Mouse (Mus musculus): Measurements from ENCODE around the gene Amfr. TPM values are rescaled to one million over a fixed set of nuclear protein-coding genes. Genes with fewer than 3 reads are reported as not detected.
A peak's percentile ranks its signal among the peaks of the same experiment; 100 is the strongest.

Amfr gene
- total RNA-seq, 2 experiments from 2014 or later = 37.5 to 83.7 TPM

GRCm38 (mm10) chr8:93940542-93941423 is 71.9 kb downstream of the Amfr start:
- no peak for ATAC-seq (ENCODE audit: poor library complexity, severe bottlenecking)

GRCm38 (mm10) chr8:93938193-93938592 is 74.4 kb downstream of the Amfr start:
- no peak for ATAC-seq (ENCODE audit: poor library complexity, severe bottlenecking)

GRCm38 (mm10) chr8:93933288-93933687 is 79.4 kb downstream of the Amfr start:
- ATAC-seq (ENCODE audit: poor library complexity, severe bottlenecking) = no peak

GRCm38 (mm10) chr8:93932873-93933272 is 79.8 kb downstream of the Amfr start:
- peak; percentile 98 for ATAC-seq (ENCODE audit: poor library complexity, severe bottlenecking)

GRCm38 (mm10) chr8:93931336-93931735 is 81.3 kb downstream of the Amfr start:
- ATAC-seq (ENCODE audit: poor library complexity, severe bottlenecking) = no peak

GRCm38 (mm10) chr8:93929233-93929632 is 83.4 kb downstream of the Amfr start:
- no peak for ATAC-seq (ENCODE audit: poor library complexity, severe bottlenecking)

GRCm38 (mm10) chr8:93925513-93925912 is 87.1 kb downstream of the Amfr start:
- ATAC-seq (ENCODE audit: poor library complexity, severe bottlenecking) = no peak

- ATAC-seq (ENCODE audit: poor library complexity, severe bottlenecking) = no peak
These were observed 88.7 kb downstream of the Amfr start for GRCm38 (mm10) chr8:93923897-93924334.

Other genes starting within 250 kb of the Amfr start
- 0.41 TPM in 1 of 2 replicates, not detected in the other for gene Gnao1, start 202.9 kb downstream of the Amfr start, total RNA-seq (2015)
- not detected in 2 replicates for gene Gnao1, start 202.9 kb downstream of the Amfr start, total RNA-seq (2017)
- gene Nudt21, start 24.2 kb upstream of the Amfr start, total RNA-seq (2015) = 83.1 and 84.4 TPM in 2 replicates
- gene Nudt21, start 24.2 kb upstream of the Amfr start, total RNA-seq (2017) = 53.4 and 57.2 TPM in 2 replicates
- gene Ogfod1, start 24.4 kb upstream of the Amfr start, total RNA-seq (2015) = 10.2 and 12.3 TPM in 2 replicates
- 9.0 and 9.1 TPM in 2 replicates for gene Ogfod1, start 24.4 kb upstream of the Amfr start, total RNA-seq (2017)
- 7.3 and 8.7 TPM in 2 replicates for gene Bbs2, start 86.1 kb upstream of the Amfr start, total RNA-seq (2015)
- 4.2 and 5.0 TPM in 2 replicates for gene Bbs2, start 86.1 kb upstream of the Amfr start, total RNA-seq (2017)
- gene Mt4, start 124.4 kb upstream of the Amfr start, total RNA-seq (2015) = not detected in 2 replicates
- gene Mt4, start 124.4 kb upstream of the Amfr start, total RNA-seq (2017) = not detected in 2 replicates
- gene Mt3, start 139.8 kb upstream of the Amfr start, total RNA-seq (2015) = not detected in 2 replicates
- gene Mt3, start 139.8 kb upstream of the Amfr start, total RNA-seq (2017) = not detected in 2 replicates
- 0.76 and 2.8 TPM in 2 replicates for gene Mt2, start 159.8 kb upstream of the Amfr start, total RNA-seq (2015)
- 2.0 and 4.2 TPM in 2 replicates for gene Mt2, start 159.8 kb upstream of the Amfr start, total RNA-seq (2017)
- 18.6 and 24.3 TPM in 2 replicates for gene Mt1, start 166.2 kb upstream of the Amfr start, total RNA-seq (2015)
- 32.5 and 48.1 TPM in 2 replicates for gene Mt1, start 166.2 kb upstream of the Amfr start, total RNA-seq (2017)
- gene Nup93, start 201.7 kb upstream of the Amfr start, total RNA-seq (2015) = 15.8 and 17.7 TPM in 2 replicates
- 22.9 and 24.1 TPM in 2 replicates for gene Nup93, start 201.7 kb upstream of the Amfr start, total RNA-seq (2017)